Mouse (Mus musculus) olfactory bulb, adult 2 months (tissue): ENCODE measurements around the gene 2310011J03Rik. TPM values are rescaled to one million over a fixed set of nuclear protein-coding genes. Genes with fewer than 3 reads are reported as not detected.

ENCODE experiments used
- H3K27ac ChIP-seq: fragments of 200-500 bp; 2 replicates; pipeline ENCODE4 v1.5.1; 2012; ENCODE audit warnings: low read depth, low read length; ENCODE audit not compliant: insufficient read depth
- H3K4me1 ChIP-seq: fragments of 200-500 bp; 2 replicates; pipeline ENCODE4 v1.6.1; 2012; ENCODE audit warnings: low read length; ENCODE audit not compliant: control insufficient read depth, insufficient read depth
- H3K4me3 ChIP-seq: fragments of 200-500 bp; 2 replicates; pipeline ENCODE4 v1.5.1; 2012; ENCODE audit warnings: mild to moderate bottlenecking, low read depth, low read length, moderate library complexity; ENCODE audit not compliant: insufficient read depth
- CTCF ChIP-seq: fragments of 200-500 bp; IDR thresholded peaks from 2 replicates; pipeline ENCODE4 v1.5.1; 2012; ENCODE audit warnings: low read depth, mild to moderate bottlenecking, low read length, moderate library complexity; ENCODE audit not compliant: insufficient read depth
- POLR2A ChIP-seq: fragments of 200-500 bp; IDR thresholded peaks from 2 replicates; pipeline ENCODE4 v1.6.1; 2012; ENCODE audit warnings: mild to moderate bottlenecking, low read depth, low read length, moderate library complexity; ENCODE audit not compliant: insufficient read depth
- WGBS: fragments of 180-500 bp; shearing (Covaris S2); methylation state at CpG from one replicate; pipeline ENCODE4 v1.1.7; 2018; 5-methylcytosine and 5-hydroxymethylcytosine counted together
- polyA plus RNA-seq: library from polyadenylated mRNA; stranded (reverse); fragments of >200 nt; gene quantifications from 2 replicates; pipeline ENCODE4 v1.2.4, GENCODE M21; 2012; ENCODE audit warnings: low replicate concordance; ENCODE audit not compliant: missing spikeins, insufficient read depth, insufficient read length

The 2310011J03Rik gene
- polyA plus RNA-seq, 1 experiment, result not detected

DNA sequence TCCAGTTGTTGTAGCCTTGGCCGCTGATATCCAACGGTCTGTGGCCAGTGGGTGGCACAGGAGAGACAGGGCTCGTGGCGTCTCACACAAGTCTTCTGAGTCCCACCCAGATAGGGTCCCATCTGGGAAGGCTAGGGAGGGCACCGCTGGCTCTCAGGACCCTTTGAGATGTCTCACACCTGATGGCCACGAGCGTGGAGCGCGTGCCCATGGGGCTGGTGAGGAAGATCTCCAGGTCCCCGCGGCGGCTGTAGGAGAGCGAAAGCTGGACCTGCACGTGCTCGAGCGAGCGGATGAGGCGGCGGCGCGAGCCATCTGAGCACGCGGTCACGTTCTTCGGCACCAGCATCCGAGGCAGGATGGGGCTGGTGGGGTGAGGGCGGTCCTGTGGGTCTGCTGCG, 2.5 kb upstream of the 2310011J03Rik start:
- H3K4me1 ChIP-seq, result peaks cover 30% of the 10 kb centered on the region
- H3K27ac ChIP-seq, result no peak overlapping the region
- WGBS, result 3% methylated on average over 28 of the region's 28 CpGs
- H3K4me3 ChIP-seq, result peak overlapping the region; percentile 41
- no peak for TF ChIP-seq CTCF
- no peak for TF ChIP-seq POLR2A

- no peak for TF ChIP-seq POLR2A
- no peak for TF ChIP-seq CTCF
- H3K4me3 ChIP-seq, result no peak overlapping the region
- H3K27ac ChIP-seq, result no peak overlapping the region
- peaks cover 39% of the 10 kb centered on the region for H3K4me1 ChIP-seq
- 96% methylated on average over 21 of the region's 21 CpGs for WGBS
Measured at GRCm38 (mm10) chr10:80321670-80322581, 1.6 kb upstream of the 2310011J03Rik start.

- Histone ChIP-seq H3K27ac (no peak overlapping the region), H3K4me3 (no peak overlapping the region), H3K4me1 (peaks cover 46% of the 10 kb centered on the region)
- TF ChIP-seq POLR2A, result no peak
- no peak for TF ChIP-seq CTCF
- WGBS, result 80% methylated on average over 6 of the region's 6 CpGs
Measured at GRCm38 (mm10) chr10:80321014-80321669, 805 bp upstream of the 2310011J03Rik start.

DNA sequence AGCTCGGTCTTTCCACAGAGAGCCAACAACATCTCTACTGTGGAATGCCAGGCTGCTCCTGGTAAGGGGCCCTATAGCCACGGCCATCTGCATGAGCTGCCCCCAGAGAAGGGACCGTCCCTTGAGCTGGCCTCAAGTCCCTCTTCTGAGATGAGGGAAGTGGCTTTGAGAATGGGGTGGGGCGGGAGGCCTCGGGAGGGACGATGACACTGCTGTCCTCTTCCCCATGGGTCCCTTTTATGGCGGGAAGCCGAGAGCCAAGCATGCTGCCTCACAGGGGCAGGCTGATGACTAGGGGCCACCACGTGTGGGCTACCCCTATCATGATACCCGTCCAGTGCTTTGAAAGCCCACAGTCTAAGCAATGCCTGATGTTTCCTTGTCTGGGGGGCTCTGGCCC, 3.3 kb downstream of the 2310011J03Rik start:
- WGBS, result 64% methylated on average over 10 of the region's 10 CpGs
- Histone ChIP-seq H3K4me1 (peaks cover 57% of the 10 kb centered on the region), H3K4me3 (no peak overlapping the region), H3K27ac (no peak overlapping the region)
- TF ChIP-seq POLR2A (0 out of 2 replicates have a peak, but pooled peaks have one; percentile 8), CTCF (no peak)

DNA sequence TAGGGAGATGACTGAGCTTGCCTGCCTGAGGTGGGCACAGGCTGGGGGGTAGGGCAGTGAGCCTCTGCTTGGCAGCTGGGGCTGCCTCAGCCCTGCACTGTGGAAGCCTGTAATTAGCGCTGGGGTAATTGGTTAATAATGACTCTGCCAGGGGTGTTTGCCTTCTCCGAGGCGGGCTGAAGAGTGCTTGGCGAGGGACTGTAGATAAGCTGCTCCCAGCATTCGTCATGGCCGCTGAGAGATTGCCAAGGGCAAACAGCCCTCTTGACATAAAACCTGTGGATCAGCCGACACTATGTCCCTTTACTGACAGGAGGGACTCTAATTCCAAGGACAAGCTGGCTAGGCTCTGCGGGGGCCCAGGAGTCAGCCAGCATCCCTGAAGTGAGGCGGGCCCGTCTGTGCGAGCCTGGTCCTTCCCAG, 4.0 kb downstream of the 2310011J03Rik start:
- WGBS, result 8% methylated on average over 11 of the region's 11 CpGs
- Histone ChIP-seq H3K4me1 (peaks cover 57% of the 10 kb centered on the region), H3K27ac (no peak overlapping the region), H3K4me3 (no peak overlapping the region)
- no peak for TF ChIP-seq POLR2A
- no peak for TF ChIP-seq CTCF

- TF ChIP-seq CTCF (no peak), POLR2A (no peak)
- no peak overlapping the region for H3K27ac ChIP-seq
- 76% methylated on average over 27 of the region's 27 CpGs for WGBS
- H3K4me1 ChIP-seq, result peaks cover 57% of the 10 kb centered on the region
- no peak overlapping the region for H3K4me3 ChIP-seq
Measured at GRCm38 (mm10) chr10:80315315-80315714, 5.0 kb downstream of the 2310011J03Rik start.

- Histone ChIP-seq H3K4me1 (peaks cover 55% of the 10 kb centered on the region), H3K4me3 (no peak overlapping the region), H3K27ac (no peak overlapping the region)
- no peak for TF ChIP-seq CTCF
- TF ChIP-seq POLR2A, result no peak
- 86% methylated on average over 16 of the region's 16 CpGs for WGBS
Measured at GRCm38 (mm10) chr10:80314494-80315001, 5.8 kb downstream of the 2310011J03Rik start.

- no peak overlapping the region for H3K27ac ChIP-seq
- TF ChIP-seq POLR2A, result no peak
- no peak for TF ChIP-seq CTCF
- 70% methylated on average over 20 of the region's 20 CpGs for WGBS
- peaks cover 46% of the 10 kb centered on the region for H3K4me1 ChIP-seq
- H3K4me3 ChIP-seq, result no peak overlapping the region
Measured at GRCm38 (mm10) chr10:80313627-80314201, 6.6 kb downstream of the 2310011J03Rik start.
